Mouse (Mus musculus) yolk sac, embryonic 10.5 days (tissue): ENCODE data around the gene Grin2d.
"Not testable (repeated sequence)": the region's sequence is repeated elsewhere in the genome, so short reads cannot be mapped to it uniquely, and the experiment has no call there.

Experiments
- DNase-seq: peaks from one replicate; pipeline ENCODE4 v3.0.0-alpha.2; 2017; ENCODE audit warnings: low spot score

Grin2d gene

DNA sequence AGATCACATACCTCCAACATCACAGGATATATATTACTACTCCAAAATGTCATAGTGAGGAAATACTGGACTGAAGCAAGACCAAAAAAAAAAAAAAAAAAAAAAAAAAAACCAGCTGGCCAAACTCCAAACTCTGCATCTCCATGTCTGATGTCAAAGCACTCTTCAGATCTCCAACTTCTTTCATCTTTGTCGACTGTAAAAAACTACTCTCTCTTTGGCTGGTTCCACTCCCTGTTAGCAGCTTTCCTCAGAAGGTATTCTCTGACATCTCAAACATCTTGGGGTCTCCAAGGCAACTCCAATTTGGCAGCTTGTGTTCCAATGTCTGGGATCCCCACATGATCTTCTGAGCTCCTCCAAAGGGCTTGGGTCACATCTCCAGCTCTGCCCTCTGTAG is at the start of gene Grin2d:
Gene Grin2d (minus strand): TSS at position 101 of the 400 bp plus-strand sequence.
- DNase-seq, result not testable (repeated sequence)

DNA sequence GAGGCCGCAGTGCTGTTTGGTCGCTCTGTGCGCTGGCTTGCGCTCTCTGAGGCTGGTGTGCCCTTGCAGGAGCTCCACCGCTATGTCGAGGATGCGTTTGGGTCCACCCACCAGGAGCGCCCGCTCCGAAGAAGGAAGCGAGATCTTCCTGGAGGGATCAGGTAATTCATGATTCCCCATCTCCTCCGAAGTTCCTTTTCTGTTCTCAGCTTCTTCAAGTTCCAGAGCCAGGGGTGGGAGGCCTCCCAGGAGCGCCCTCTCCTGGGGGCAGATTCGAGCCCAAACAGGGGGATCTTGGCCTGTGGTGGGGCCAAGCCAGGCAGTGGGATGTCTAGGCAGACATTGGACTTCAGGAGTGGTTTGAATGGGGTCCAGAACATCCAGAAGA is 46.2 kb upstream of the Grin2d start:
- no peak for DNase-seq

DNA sequence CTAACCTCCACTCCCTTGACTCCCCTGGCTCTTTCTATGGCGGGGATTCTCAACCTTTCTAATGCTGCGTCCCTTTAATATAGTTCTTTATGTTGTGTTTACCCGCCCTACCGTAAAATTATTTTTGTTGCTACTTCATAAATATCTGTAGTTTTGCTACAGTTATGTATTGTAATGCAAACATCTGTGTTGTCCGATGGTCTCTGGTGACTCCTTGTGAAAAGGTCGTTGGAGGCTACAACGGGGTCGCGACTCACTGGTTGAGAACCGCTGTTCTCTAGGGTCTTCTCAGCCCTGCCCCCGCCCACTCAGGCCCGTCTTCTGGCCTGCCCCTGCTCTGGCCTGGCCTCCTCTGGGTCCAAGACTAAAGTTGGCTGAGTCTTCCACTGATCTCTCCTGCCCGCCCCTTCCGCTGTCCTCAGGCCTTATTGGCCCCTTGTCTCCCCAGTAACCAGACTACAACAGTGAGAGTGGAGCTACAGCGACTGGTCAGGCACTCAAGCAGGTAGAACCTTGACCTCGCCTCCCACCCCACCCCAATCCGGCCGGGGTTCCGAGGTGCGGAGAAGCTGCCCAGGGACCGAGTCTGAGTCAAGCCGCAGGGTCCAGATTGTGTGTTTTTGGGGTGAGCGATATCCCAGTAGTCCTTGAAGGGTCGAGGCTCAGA is 45.7 kb upstream of the Grin2d start, which contains the start of gene Ccdc114:
Gene Ccdc114 (plus strand): TSS at position 311 of the 667 bp plus-strand sequence.
- peak; percentile 85 for DNase-seq

DNA sequence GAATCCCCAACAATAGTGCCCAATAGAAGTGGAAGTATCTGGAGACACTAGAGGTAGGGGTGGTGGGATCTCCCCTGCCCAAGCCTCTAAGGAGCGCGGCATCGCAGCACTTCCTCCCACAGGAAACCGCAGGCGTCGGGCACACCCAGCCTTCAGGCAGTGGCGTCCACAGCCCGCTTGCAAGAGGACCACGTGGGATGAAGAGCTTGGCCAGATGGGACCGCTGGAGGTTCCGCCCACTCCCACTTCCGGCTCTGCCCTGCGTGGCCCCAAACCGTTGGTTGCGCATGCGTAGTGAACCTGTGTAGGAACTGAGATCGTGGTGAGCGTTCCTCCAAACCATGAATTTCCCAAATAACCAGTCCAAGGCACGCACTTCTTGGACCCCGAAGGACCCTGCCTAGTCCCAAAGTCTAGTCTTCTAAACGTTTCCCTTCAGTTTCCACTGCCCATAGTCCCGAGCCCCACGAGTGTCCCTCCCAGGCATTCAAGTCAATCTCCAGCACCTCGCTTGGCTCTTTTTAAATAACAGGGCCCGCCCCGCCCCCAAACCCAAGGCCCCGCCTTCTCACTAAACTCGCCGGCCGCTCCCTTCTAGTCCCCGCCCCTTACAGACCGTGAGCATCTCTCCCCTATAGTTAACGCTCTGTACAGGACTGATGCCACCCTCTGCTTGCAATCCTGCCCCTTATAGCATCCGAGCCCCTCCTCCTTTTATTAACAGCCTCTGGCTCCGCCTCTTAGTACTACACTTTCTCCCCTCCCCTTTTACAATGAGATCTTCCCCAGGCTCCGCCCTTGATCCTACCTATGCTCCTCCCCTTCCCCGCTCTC is 45.0 kb upstream of the Grin2d start:
- DNase-seq, result peak; percentile 91

DNA sequence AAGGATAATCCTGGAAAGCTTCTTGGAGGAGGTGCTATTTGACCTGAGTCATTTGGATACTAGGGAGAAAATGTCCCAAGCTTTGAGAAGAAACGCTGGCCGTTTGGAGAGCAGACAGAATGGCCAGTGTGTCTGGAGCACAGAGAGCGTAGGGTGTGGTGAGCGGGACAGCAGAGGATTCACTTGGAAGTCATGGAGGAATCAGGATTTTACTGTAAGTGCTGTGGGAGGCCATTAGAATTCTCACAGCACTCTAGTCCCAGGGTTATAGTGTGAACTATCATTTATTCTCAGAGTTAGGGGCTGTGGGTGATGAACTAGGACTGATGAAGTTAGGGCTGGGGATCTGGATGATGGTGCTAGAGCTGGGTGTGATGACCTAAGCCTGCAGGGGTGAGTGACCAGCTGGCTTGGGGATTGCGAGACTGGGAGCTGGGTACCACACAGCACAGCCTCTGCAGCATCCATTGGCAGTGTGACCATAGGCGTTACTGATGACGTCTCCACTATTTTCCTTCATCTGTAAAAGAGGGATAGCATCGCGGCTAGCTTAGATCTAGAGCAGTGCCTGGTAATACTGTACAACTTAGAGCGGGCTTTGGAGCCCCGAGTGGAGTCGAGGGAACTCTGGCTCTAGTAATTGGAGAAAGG is 43.9 kb upstream of the Grin2d start:
- DNase-seq, result no peak

- no peak for DNase-seq
Observed at GRCm38 (mm10) chr7:45921242-45921621, 43.1 kb upstream of the Grin2d start, which contains the start of gene Emp3. Gene Emp3, minus strand, starts transcription at chr7:45921404.

- no peak for DNase-seq
Observed at GRCm38 (mm10) chr7:45920583-45921241, 42.5 kb upstream of the Grin2d start.

- DNase-seq, result no peak
Observed at GRCm38 (mm10) chr7:45919761-45920160, 41.6 kb upstream of the Grin2d start.

GRCm38 (mm10) chr7:45919083-45919671 is 41.0 kb upstream of the Grin2d start:
- DNase-seq, result no peak

GRCm38 (mm10) chr7:45917926-45918325 is 39.7 kb upstream of the Grin2d start:
- no peak for DNase-seq

- no peak for DNase-seq
Observed at GRCm38 (mm10) chr7:45917004-45917704, 39.0 kb upstream of the Grin2d start.

DNA sequence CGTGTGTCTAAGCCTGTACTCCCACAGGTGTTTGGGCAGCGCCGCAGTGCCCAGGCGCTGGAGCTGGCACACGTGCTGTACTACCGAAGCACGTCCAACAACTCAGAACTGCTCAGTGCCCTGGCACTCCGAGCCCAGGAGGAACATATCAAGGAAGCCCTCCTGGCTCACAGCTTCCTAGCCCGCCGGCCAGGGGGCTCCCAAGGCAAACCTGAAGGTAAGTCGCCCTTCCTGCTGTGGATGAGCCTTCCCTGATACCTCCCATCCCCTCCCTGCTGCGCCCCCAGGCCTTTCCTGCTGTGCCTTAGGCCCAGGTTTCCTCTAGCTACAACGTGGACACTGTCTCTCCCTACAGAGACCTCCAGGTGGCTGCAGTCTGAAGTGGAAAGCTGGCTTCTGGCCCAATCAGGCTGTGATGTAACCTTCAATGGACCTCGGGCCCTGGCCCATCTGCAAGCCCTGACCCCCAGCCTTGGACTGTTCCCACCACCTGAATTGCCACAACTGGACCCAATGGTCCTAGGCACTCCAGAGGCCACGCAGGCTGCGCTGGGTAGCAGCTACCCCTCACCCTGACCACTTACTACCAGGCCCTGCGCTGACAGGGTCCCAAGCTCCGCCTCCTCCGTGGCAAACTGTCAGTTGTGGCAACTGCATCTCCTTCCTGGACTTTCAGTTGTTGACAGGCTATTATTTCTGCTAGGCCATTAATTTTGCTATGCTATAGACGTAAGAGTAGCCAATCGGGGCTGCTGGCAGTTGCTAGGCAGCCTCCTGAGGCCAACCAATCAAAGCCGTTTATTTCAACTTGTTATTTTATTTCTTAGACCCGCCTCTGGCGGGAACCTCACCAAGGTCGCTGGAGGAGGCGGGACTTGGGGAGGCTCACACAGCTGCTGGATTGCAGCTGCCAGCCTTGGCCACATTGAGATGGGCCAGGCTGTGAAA is 38.2 kb upstream of the Grin2d start:
- peak; percentile 40 for DNase-seq

DNA sequence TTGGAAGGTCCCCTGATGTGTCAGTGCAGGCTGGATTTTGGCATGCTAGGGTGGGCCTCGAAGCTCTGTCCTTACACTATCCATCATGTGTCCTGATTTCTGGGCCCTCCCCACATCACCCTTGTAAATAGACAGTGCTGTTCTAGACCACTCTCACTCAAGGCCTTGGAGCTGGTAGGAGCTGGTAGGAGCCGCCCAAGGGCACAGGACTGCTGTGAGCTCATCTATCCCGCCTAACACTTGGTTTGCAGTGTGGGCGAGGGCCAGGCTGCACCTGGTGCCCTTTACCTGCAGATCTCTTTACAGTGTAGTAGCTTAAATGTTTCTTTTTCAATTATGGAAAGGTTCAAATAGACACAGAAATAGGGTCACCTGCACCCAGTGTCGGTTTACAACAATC is 36.8 kb upstream of the Grin2d start:
- no peak for DNase-seq

DNA sequence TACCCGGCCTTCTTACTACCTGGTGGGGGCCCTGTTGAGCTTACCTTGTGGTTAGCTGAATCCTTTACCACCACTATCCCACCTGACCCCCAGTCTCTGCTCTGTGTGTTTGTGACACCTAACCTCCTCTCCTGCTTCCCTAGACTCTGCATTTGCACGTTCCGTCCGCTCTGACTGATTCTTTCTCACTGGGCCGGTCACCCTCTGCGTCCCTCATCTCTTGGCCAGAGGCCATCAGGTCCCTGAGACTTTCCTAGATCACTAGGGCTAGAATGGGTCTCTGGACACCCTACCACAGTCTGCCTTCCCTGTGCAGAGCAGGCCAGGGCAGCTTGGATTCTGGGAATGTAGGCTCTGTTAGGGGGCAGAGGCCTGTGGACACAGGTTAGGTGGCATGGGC is 35.9 kb upstream of the Grin2d start:
- DNase-seq, result no peak

DNA sequence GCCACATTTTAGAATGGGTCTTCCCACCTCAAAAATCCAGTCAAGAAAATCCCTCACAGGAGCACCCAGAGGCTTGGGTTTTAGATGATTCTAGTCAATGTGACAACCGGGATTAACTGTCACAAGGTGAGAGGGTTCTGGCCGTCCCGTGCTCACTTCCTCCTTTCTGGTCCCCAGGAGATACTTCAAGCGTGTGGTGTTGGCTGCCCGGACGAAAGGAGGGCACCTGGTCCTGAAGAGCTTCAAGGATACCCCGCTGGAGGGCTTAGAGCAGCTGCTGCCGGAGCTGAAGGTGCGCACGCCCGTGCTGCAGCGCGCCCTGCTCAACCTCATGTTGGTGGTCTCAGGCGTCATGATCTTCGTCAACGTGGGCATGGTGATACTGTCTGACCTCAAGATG is 31.0 kb upstream of the Grin2d start:
- no peak for DNase-seq

DNA sequence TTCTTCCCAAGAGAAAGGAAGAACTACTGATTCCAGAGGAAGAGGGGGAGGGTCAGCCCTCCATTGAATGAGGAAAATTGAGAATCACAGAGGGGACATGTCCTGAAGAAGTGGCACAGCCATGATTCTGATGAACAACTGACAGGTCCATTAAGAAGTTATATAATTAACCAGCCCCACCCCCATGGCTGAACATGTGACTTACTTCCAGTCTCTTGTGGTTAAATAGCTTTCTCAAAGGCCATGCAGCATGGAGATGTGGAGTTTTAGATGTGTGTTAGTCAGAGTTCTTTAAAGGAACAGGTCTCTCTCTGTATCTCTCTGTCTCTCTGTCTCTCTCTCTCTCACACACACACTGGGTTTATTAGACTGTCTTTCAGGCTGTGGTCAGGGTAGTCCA is 30.2 kb upstream of the Grin2d start:
- DNase-seq, result no peak

GRCm38 (mm10) chr7:45906622-45907021 is 28.4 kb upstream of the Grin2d start:
- DNase-seq, result no peak

DNA sequence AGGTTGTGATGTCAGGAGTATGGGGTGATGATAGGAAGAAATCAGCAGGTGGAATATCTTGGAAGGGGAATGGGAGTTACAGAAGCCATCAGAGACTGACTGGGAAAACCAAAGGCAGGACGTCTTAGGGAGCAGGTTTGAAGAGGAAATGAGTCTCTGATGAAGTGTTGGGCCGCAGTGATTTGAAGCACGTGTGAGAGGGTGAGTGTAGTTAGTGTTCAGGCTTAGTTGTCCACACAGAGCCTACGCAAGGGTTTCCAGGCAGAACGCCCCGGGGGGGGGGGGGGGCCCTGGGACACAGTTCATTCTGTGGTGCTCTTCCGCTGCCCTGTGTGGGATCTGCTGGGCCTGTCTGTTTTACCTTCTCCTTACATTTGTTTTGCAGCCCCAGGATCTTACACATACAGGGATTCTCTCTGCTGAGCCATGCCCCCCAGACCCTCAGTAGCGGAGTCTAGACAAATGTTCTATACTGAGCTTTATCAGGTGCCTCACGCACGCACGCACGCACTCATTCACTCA is 24.4 kb upstream of the Grin2d start:
- DNase-seq, result no peak

GRCm38 (mm10) chr7:45901562-45901961 is 23.4 kb upstream of the Grin2d start:
- peak; percentile 62 for DNase-seq

DNA sequence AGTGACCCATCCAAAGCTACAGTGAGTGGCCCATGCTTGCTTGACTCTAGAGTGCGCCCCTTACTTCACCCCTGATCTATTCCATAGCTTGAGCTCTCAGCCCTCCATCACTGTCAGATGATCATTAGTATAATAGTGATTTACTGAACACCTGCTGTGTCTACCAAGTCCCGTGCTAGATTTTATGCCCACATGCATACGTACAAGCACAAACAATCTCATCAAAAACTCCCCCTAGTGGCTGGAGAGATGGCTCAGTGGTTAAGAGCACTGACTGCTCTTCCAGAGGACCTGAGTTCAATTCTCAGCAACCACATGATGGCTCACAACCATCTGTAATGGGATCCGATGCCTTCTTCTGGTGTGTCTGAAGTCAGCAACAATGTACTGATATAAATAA is 19.9 kb upstream of the Grin2d start:
- DNase-seq, result peak; percentile 40
